Comparison of ENCODE assay signal across 21 mouse cellular contexts in the genomic region with DNA sequence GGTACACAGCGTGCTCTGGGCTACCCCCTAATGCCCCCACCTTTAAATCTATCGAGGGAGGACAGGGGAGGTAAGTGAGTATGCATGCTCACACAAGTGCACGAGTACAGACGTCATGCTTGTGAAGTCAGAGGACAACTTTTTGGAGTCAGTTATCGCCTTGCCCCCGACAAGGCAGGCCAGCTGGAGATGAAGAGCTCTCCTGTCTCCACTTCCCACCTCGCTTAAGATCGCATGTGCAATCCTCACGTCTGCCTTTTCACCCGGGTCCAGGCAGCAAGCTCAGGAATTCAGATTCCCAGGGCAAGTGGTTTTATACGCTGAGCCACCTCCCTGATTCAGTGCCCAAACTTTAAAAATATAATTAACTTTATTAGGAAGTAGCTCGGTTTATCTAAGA.
"Had no signal": no experiment of that assay in that cellular context is flagged by ENCODE, and none has a peak within 500 bp of the region (broad histone marks: within the 10 kb centered on the region; RNA-seq: fewer than 3 reads in every experiment).

No protein-coding gene starts in this region.

- ATAC-seq: liver, postnatal 0 days; midbrain, embryonic 16.5 days had no signal

- H3K9ac ChIP-seq: limb, embryonic 12.5 days; limb, embryonic 15.5 days; liver, embryonic 14.5 days; liver, postnatal 0 days; lung, embryonic 14.5 days; neural tube, embryonic 12.5 days had no signal

- H3K4me2 ChIP-seq: limb, embryonic 12.5 days; limb, embryonic 15.5 days; liver, embryonic 11.5 days; lung, embryonic 14.5 days; midbrain, embryonic 11.5 days; neural tube, embryonic 12.5 days had no signal

- H3K27me3 ChIP-seq: limb, embryonic 12.5 days; limb, embryonic 15.5 days; megakaryocyte, embryonic 14.5 days; neural tube, embryonic 12.5 days had no signal

- H3K27ac ChIP-seq: limb, embryonic 15.5 days; liver, embryonic 14.5 days; neural tube, embryonic 12.5 days; stomach, postnatal 0 days had no signal

- H3K9me3 ChIP-seq: limb, embryonic 12.5 days; limb, embryonic 15.5 days; megakaryocyte, embryonic 14.5 days; neural tube, embryonic 12.5 days had no signal

- DNase-seq: kidney, adult 18-20 months; kidney, adult 9 months; kidney, postnatal 14 days; kidney, postnatal 4 days; liver, postnatal 0 days; lung, embryonic 14.5 days; lung, postnatal 10 days; lung, postnatal 36 days; retina, postnatal 1 day; thymus, adult 2 months; thymus, postnatal 14 days; thymus, postnatal 4 days had no signal

- H3K4me3 ChIP-seq: limb, embryonic 12.5 days; limb, embryonic 15.5 days; megakaryocyte, embryonic 14.5 days; neural tube, embryonic 12.5 days had no signal

- H3K36me3 ChIP-seq: limb, embryonic 15.5 days had no signal

- H3K4me1 ChIP-seq: limb, embryonic 15.5 days had no signal
